Mouse (Mus musculus): ENCODE measurements at regions not wholly inside any gene's neighbourhood (a gene's known extent, or its start where the extent isn't known, plus 50 kb on each side); places are given as distances from the start of the nearest gene placed in this dataset.
"Not testable (repeated sequence)": the region's sequence is repeated elsewhere in the genome, so short reads cannot be mapped to it uniquely, and the experiment has no call there.

GRCm38 (mm10) chr5:7428291-7428690, 83.7 kb upstream of the Zfp804b start:
- DNase-seq = no peak

- DNase-seq = no peak
Measured at GRCm38 (mm10) chr5:7436461-7436860, 91.9 kb upstream of the Zfp804b start.

GRCm38 (mm10) chr5:7448001-7448400, 103.4 kb upstream of the Zfp804b start:
- no peak for DNase-seq

GRCm38 (mm10) chr5:7454896-7455295, 110.3 kb upstream of the Zfp804b start:
- no peak for DNase-seq

- DNase-seq = no peak
Measured at GRCm38 (mm10) chr5:7457102-7457501, 112.5 kb upstream of the Zfp804b start.

- DNase-seq = no peak
Measured at GRCm38 (mm10) chr5:7489150-7489549, 144.6 kb upstream of the Zfp804b start.

- no peak for DNase-seq
Measured at GRCm38 (mm10) chr5:7489602-7490001, 145.0 kb upstream of the Zfp804b start.

- no peak for DNase-seq
Measured at GRCm38 (mm10) chr5:7517520-7518181, 173.1 kb upstream of the Zfp804b start.

- DNase-seq = no peak
Measured at GRCm38 (mm10) chr5:7532686-7533199, 188.2 kb upstream of the Zfp804b start.

GRCm38 (mm10) chr5:7539812-7540645, 195.5 kb upstream of the Zfp804b start:
- DNase-seq = no peak

GRCm38 (mm10) chr5:7540646-7541038, 196.1 kb upstream of the Zfp804b start:
- DNase-seq = no peak

GRCm38 (mm10) chr5:7543857-7544256, 199.3 kb upstream of the Zfp804b start:
- DNase-seq = no peak

- DNase-seq = no peak
Measured at GRCm38 (mm10) chr5:7580413-7580812, 235.9 kb upstream of the Zfp804b start.

GRCm38 (mm10) chr5:7586547-7586946, 242.0 kb upstream of the Zfp804b start:
- no peak for DNase-seq

GRCm38 (mm10) chr5:7600418-7600817, 255.9 kb upstream of the Zfp804b start:
- DNase-seq = no peak

GRCm38 (mm10) chr5:7607517-7607916, 263.0 kb upstream of the Zfp804b start:
- DNase-seq = no peak

- no peak for DNase-seq
Measured at GRCm38 (mm10) chr5:7607924-7608323, 263.4 kb upstream of the Zfp804b start.

GRCm38 (mm10) chr5:7655280-7655679, 305.0 kb upstream of the Steap4 start:
- no peak for DNase-seq

GRCm38 (mm10) chr5:7701776-7702175, 258.5 kb upstream of the Steap4 start:
- no peak for DNase-seq

- DNase-seq = no peak
Measured at GRCm38 (mm10) chr5:7719557-7719956, 240.7 kb upstream of the Steap4 start.

GRCm38 (mm10) chr5:7720061-7720460, 240.2 kb upstream of the Steap4 start:
- DNase-seq = no peak

GRCm38 (mm10) chr5:7720688-7721087, 239.6 kb upstream of the Steap4 start:
- no peak for DNase-seq

- not testable (repeated sequence) for DNase-seq
Measured at GRCm38 (mm10) chr5:7732566-7732965, 227.7 kb upstream of the Steap4 start.

GRCm38 (mm10) chr5:7779827-7780226, 180.4 kb upstream of the Steap4 start:
- DNase-seq = no peak
